Mouse (Mus musculus): ENCODE data around the gene Zswim9. TPM values are rescaled to one million over a fixed set of nuclear protein-coding genes. Genes with fewer than 3 reads are reported as not detected.

The Zswim9 gene
- 7.6 TPM for polyA plus RNA-seq (2014; fragmentation: Illumina TruSeq; extraction: RNeasy Lipid Tissue Mini Kit (QIAGEN cat#74804); ENCODE audit: low read depth, low replicate concordance)

GRCm38 (mm10) chr7:13278308-13278891 is at the start of gene Zswim9:
TSS of gene Zswim9 (minus strand) at chr7:13278721.

DNA sequence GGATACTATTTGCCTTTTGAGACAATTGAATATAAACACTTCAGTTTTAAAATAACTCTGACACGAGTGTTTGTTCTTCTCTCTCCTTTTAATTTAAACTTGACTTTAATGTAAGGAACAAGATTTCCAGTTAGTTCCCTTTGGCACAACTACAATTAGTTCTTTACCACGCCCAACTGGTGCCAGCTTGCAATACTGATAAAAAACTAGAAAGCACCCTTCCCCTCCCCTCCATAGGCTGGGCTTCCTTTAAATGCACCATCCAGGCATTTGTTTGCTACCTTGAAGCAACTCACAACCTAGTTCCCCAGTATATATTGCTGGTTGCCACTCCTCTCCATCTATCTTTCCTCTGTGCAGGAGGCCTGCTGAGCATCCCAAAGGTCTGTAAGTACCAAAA is 45.8 kb upstream of the Zswim9 start, which contains the start of gene Pla2g4c:
Gene Pla2g4c, plus strand, starts transcription at position 340 of the 400 bp plus-strand sequence.

GRCm38 (mm10) chr7:13277081-13277480 is 1.4 kb downstream of the Zswim9 start, which contains the start of gene Lig1:
TSS of gene Lig1 (plus strand) at chr7:13277283.

DNA sequence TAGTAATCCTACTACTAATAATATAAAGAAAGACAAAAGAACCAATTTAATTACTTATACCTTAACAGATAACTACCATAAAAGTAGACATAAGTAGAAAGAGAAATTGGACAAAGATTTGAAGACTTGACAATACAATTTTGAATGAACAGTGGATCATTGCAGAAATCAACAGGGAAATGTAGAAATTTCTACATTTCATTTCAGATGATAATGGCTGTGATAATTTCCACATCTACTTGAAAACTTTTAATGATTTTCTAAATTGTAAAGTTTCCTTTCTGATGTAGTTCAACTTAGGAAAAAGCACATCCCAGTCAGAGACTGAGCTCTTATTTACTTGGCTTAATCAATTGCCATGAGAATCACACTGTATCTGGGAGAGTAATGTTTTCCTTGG is 65.8 kb downstream of the Zswim9 start, which contains the start of gene Vmn1r89:
Gene Vmn1r89, plus strand, starts transcription at position 301 of the 400 bp plus-strand sequence.

Other genes with a start within 250 kb of the Zswim9 start
- gene Chmp2a, start 243.9 kb downstream of the Zswim9 start, polyA plus RNA-seq (2014; fragmentation: Illumina TruSeq; extraction: RNeasy Lipid Tissue Mini Kit (QIAGEN cat#74804); ENCODE audit: low read depth, low replicate concordance), result 108 TPM
- gene Ube2m, start 240.4 kb downstream of the Zswim9 start, polyA plus RNA-seq (2014; fragmentation: Illumina TruSeq; extraction: RNeasy Lipid Tissue Mini Kit (QIAGEN cat#74804); ENCODE audit: low read depth, low replicate concordance), result 79.8 TPM
- 0.52 TPM for gene Mzf1, start 224.0 kb downstream of the Zswim9 start, polyA plus RNA-seq (2014; fragmentation: Illumina TruSeq; extraction: RNeasy Lipid Tissue Mini Kit (QIAGEN cat#74804); ENCODE audit: low read depth, low replicate concordance)
- gene Vmn1r85, start 183.5 kb downstream of the Zswim9 start, polyA plus RNA-seq (2014; fragmentation: Illumina TruSeq; extraction: RNeasy Lipid Tissue Mini Kit (QIAGEN cat#74804); ENCODE audit: low read depth, low replicate concordance), result not detected
- not detected for gene Vmn1r86, start 158.8 kb downstream of the Zswim9 start, polyA plus RNA-seq (2014; fragmentation: Illumina TruSeq; extraction: RNeasy Lipid Tissue Mini Kit (QIAGEN cat#74804); ENCODE audit: low read depth, low replicate concordance)
- gene Vmn1r87, start 138.6 kb downstream of the Zswim9 start, polyA plus RNA-seq (2014; fragmentation: Illumina TruSeq; extraction: RNeasy Lipid Tissue Mini Kit (QIAGEN cat#74804); ENCODE audit: low read depth, low replicate concordance), result not detected
- gene Vmn1r88, start 119.2 kb downstream of the Zswim9 start, polyA plus RNA-seq (2014; fragmentation: Illumina TruSeq; extraction: RNeasy Lipid Tissue Mini Kit (QIAGEN cat#74804); ENCODE audit: low read depth, low replicate concordance), result not detected
- gene Vmn1r89, start 65.7 kb downstream of the Zswim9 start, polyA plus RNA-seq (2014; fragmentation: Illumina TruSeq; extraction: RNeasy Lipid Tissue Mini Kit (QIAGEN cat#74804); ENCODE audit: low read depth, low replicate concordance), result not detected
- gene Lig1, start 1.4 kb downstream of the Zswim9 start, polyA plus RNA-seq (2014; fragmentation: Illumina TruSeq; extraction: RNeasy Lipid Tissue Mini Kit (QIAGEN cat#74804); ENCODE audit: low read depth, low replicate concordance), result 6.9 TPM
- 0.41 TPM for gene Pla2g4c, start 45.9 kb upstream of the Zswim9 start, polyA plus RNA-seq (2014; fragmentation: Illumina TruSeq; extraction: RNeasy Lipid Tissue Mini Kit (QIAGEN cat#74804); ENCODE audit: low read depth, low replicate concordance)
- gene Cabp5, start 119.4 kb upstream of the Zswim9 start, polyA plus RNA-seq (2014; fragmentation: Illumina TruSeq; extraction: RNeasy Lipid Tissue Mini Kit (QIAGEN cat#74804); ENCODE audit: low read depth, low replicate concordance), result not detected
- gene Bsph1, start 172.1 kb upstream of the Zswim9 start, polyA plus RNA-seq (2014; fragmentation: Illumina TruSeq; extraction: RNeasy Lipid Tissue Mini Kit (QIAGEN cat#74804); ENCODE audit: low read depth, low replicate concordance), result not detected